Mouse (Mus musculus) kidney, postnatal 4 days (tissue): ENCODE measurements around the gene Trpt1.

ENCODE experiments used
- DNase-seq, 2 experiments: peaks; one replicate each; pipeline ENCODE4 v3.0.0; 2021; ENCODE audit warnings: mixed read lengths in 2 of 2

Trpt1 gene

DNA sequence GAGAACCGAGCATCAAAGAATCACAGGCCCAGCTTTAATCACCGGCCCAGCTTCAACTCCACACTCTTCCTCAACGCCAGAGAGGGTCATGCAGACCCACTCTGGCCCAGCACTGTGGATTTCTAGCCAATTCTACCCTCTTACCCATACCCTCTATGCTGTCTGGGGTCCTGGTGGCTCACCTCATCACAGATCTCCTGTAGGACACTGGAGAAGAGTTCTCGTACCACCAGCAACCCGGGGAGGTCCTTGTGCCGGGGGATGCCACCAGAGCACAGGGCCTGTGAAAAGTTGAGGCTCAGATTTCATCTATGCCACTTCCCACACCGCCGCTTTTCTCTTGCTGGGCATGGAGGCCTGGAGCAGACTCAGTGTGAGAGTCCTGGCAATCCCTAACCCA is 1.4 kb upstream of the Trpt1 start:
- no peak for DNase-seq

DNA sequence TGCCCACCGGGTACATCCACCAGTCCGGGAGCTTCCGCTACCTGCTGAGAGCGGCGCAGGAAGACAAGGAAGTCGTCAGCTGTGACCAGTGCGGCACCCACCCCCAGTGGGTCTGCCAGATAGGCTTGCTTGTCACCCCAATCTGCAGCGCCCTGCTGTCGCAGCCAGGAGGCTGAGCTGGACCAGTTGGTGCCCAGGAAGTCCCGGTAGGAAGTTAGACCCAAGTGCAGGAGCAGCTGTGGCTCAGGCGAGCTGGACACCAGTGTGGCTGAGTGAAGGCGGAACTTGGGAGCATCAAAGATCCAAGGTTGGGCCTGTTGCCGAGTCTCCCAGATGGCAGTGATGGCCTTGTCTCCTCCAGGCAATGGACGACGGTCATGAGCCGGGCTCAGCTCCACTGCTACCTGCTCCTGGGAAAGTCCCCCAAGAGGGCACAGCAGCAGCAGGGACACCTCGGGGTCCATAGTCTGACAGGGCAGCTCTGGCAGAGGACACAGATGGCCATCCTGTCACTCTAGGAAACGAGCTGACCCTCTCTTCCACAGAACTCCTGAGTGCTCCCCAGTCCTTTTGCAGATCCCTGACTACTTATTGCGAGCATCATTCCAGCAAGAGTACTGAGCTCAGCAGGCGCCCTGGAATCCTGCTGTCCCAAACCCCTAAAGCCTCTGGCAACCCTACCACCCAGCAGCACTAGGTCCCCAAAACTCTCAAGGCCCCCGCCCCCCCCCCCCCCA is 508 bp upstream of the Trpt1 start:
- peak in 1 of 2 experiments; percentile 36 for DNase-seq

DNA sequence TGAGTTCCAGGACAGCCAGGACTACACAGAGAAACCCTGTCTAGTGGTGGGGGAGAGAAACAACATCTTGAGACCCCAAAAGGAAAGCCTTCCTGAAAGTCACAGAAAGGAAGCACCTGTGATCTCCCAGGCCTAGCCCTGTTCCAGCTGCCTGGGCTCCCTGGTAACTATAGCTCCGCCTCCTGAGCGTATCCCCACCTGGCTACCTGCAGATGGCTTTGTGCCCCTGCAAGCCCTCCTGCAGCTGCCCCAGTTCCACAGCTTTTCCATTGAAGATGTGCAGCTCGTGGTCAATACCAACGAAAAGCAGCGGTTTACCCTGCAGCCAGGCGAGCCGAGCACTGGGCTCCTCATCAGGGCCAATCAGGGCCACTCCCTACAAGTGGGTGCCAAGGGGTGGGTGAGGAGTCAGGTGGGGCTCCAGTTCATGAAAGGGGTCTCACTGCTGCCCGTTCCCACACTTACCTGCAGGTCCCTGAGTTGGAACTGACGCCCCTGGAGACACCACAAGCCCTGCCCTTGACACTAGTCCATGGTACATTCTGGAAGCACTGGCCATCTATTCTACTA is 1.9 kb downstream of the Trpt1 start:
- DNase-seq = no peak

DNA sequence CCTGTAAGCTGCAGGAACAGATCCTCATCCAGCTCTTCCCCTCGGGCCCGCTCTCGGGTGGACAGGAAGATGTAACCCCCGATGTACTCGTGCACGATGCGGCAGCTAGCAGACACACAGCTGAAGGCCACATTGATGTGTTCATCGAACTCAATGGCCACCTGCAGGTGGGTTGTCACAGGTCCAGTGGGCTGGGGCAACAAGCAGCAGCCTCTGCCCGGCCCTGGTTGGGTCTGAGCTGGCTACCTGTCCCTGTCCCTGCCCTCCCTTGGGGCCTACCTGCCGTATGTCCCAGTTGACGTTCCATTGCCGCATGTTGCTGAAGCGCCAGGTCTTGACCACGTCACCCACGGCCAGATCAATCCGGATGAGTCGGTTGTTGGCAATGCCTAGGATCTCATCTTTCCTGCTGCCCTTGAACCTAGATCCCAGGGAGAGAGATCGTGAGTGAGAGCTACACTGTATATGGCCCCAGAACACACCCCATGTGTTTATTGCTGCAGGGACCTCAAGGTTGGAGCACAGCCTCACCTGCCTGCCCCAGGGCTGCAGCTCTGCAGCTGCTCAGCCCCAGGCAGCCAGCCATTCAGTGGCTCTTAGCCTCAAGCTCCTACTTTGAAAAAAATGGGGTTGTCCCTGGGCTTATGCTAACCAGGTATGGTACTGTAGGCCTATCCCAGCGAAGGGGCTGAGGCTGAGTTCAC is 3.6 kb downstream of the Trpt1 start:
- no peak for DNase-seq

DNA sequence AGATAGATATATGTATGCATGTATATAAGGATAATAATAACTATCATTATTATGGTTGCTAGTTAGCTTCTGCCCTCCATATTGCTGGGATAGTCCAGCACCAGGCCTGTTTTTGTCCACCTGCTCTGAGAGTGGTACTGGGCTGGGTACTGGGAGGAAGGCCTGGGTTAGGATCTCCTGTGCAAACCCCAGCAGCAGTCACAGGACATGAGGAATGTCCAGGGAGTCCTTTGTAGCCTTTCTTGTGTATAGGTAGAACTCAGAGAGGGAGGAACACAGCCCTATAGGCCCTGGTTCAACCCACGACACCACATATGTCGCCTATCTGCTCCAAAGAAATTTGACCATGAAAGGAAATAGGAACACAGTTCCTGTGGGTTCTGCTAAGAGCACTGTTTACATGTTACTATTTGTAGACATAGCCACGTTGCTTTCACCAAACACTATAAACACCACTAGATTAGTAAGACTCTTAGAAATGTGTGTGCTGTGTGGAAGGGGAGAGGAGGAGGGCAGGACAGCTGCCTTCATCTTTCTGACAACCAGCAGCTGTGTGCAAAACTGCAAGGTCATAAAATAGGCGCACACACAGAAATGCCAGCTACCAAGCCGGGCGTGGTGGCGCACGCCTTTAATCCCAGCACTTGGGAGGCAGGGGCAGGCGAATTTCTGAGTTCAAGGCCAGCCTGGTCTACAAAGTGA is 11.1 kb downstream of the Trpt1 start:
- no peak for DNase-seq

DNA sequence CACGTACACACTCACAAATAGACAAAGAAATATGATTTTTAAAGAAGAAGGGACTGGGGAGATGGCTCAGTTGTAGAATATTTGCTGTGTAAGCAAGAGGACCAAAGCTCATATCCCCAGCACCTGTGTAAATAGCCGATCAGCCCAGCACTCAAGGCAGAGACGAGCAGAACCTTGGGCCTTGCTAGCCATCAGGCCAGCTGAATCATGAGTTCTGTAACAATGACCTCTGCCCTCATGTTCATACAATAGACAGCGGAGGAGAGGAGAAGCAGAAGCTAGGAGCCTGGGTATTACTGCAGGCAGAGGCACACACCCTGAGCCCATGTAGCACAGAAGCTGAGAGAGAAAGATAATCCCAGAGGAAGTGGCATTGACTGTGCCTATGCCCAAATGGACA is 16.5 kb downstream of the Trpt1 start:
- no peak for DNase-seq

DNA sequence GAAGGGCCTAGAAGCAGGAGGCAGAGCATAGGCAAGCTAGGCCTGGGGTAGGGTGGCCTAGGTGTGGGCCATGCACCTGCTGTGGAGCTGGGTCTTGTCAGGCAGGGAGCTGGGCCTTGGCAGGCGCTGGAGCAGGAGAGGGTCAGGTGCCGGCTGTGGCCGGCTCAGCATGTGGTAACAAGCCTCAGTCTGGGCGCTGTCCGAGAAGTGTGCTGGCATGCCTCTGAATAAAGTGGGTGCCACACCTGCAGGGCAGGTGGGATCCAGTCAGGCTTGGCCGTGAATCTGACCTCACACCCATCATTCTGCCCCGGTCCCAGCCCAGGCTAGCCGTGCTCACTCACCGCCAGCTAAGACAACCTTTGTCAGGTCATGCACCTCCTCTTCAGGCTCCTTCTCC is 18.1 kb downstream of the Trpt1 start:
- DNase-seq = no peak

DNA sequence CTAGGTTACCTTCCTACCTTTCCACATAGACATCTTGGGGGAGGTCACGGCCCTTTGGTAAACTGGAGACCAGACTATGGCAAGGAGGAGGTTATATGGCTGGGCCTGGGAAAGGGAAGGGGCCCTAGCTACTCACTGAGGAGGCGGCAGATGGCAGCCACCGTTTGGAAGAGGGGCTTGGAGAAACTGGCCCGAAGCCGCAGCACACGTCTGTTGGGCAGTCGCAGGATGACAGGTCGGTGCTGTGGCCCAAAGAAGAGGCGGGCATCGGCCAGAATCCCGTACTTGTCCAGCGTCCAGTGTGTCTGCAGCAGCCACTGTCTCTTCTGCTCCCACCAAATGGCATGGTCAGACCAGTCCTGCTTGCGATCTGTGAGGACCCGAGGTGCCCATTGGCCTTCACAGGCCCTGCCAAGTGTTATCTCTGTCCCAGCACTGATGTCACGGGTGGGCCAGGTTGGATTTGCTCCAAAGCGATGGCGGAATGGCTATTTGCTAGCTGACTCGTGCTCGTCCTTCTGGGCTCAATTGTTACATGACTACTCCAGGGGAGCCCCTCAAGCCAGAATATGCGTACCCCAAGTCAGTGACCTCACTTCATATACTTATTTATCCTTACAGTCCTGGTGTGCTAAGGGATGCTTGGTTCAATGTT is 18.7 kb downstream of the Trpt1 start:
- DNase-seq = no peak

DNA sequence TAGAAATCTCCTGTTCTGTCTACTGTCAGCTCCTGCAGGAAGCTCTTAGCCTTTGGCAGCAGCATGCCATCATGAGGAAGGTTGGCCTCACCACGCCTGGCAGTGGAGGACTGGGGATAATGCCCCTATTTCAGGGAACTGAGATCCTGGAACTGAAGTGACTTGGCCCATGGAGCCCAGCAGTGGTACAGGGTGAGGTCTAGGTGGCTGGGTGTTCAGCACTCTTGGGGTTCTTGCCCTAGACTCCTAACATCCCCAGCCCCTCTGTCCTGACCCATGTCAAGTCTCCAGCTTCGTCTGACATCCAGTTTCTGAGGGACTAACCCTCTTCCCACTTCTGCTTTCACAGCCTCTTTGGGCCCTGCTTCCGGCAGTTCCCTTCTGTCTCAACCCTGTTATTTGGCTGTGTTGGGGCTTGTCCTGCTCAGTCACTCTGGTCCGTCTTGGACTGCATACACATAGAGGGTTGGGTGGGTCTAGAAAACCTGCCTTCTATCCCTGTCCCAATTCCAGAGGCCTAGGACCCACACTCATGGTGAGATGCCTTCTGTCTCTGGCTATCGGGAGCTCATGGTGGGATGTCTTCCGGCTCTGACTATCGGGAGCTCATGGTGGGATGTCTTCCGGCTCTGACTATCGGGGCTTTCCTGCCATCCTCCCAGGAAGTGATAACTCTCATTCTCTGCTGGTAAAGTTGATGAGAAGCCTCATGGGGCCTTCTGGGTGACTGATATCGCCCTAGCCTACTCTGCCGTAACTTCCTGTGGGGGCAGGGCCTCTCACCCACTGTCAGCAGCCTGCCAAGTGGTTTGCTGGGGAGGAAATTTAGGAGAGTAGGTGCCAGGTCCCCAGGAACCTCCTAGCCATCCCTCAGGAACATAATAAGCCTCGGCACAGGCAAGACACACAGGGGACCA is 21.9 kb downstream of the Trpt1 start:
- no peak for DNase-seq

DNA sequence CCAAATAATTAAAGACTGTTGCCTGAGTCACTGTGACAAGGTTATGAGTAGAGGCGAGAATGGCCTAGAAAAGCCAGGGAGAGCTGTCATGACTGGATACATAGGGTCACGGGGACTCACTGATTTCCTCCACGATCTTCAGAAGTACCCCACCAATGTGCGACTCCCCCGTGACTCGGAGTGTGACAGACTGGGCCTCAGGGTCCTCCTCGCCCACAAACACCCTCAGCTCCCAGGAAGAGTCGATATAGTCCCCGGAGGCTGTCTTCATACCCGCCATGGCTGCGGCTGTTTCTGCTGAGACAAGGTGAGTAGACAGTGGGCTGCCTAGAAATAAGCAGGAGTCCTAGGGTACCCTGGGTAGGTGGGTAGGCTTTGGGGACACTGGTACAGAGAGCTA is 22.6 kb downstream of the Trpt1 start:
- DNase-seq = no peak

DNA sequence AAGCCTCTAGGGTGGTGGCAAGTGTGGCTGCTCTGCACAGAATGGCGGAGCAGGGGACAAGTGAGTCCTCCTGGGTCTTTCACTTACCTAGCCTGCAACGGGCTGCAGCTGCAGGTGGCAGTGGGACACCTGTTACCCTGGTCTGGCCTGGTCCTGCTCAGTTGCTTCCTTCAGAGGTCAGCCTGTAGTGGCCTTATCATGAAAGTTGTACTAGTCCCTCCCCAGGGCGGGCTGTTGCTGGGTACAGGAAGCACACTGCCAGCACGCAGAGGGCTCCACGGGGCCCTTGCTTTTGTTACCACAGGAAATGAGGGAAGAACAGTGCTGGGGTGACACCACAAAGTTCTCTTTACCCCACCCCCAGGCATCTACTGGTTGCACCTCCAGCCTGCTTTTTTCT is 23.3 kb downstream of the Trpt1 start, which contains the start of gene Fermt3:
Gene Fermt3 (minus strand): TSS at position 279 of the 400 bp plus-strand sequence.
- peak in 1 of 2 experiments; percentile 45 for DNase-seq

DNA sequence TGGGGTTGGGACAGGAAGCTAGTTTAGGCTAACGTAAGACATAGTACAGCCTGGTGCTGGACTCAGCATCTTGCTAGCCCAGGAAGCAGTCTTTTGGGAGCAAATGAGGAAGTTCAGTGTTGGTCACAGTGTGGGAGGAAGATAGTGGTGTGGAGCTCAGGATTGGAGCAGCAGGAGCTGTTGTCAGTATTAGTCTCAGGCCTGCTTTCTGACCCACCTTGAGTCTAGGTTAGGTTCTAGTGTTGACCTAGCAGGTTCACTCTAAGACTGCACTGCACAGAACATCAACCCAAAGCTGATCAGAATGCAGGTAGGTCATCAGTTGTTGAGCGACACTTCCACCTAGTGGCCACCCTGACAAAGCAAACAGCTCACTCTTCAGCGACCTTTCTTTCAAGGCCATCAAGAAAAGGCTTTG is 24.3 kb downstream of the Trpt1 start:
- DNase-seq = peak; percentile 72 to 76

DNA sequence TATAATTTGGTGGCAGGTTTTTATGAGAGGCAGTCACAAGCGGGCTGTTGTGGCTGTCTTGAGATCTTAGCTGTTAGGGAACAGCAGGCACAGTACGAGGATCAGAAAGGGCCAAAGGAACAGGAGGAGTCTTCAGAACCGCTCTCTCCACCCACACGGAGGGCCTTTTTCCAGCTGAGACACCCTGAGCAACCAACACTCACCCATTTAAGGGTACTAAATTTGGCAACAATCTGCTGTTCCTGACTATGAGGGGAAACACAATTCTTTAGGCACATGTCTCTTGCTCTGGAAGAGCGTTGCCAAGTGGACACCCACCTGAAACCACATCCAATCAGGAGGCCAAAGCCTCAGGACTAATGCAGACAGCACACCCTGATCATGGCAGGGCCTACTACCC is 33.6 kb downstream of the Trpt1 start:
- no peak for DNase-seq

DNA sequence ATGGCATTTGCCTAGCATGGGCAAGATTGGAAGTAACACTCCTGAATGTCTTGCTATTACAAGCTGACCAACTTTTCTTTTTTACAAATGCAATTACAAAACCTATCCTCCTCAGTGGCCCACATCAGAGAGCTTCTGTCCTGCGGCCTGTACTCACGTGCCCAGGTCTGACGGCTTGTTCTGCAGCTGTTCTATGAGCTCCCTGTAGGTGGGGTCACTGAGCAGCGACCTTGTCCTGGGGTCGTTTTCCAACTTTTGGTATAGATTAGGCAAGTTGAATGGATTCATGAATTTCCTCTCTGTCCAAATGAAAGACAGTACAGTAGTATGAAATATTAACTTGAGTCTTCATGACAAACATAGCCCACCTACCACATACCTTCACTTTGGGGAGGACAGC is 38.1 kb downstream of the Trpt1 start:
- no peak for DNase-seq

DNA sequence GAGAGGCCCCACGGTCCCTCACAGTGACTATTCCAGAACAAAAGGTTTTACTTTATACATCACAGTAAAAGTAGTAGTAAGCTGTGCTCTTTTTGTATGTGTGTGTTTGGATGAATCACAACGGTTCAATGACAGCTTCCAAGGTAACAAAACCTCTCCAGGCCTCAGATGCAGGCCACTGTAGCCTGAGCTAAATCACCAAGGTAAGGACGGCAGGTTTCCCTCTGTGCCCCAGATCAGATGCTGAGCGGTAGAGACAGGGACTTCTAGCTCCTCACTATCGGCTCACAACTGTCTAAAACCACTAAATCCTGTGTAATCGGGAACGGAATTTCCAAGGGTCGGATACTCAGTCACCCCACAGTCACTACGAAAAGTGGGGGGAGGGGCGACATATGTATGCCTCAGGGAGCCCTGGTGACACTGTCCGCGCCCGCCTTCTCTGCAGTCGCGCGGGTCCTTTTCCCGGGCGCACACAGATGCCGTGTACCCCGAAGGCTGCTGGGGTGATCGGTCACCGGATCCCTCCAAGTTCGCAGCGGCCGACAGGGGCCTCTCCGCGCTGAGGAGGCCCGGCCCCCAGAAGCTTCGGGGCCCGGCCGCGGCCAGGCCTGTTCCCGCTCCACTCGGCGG is 43.3 kb downstream of the Trpt1 start:
- DNase-seq = peak; percentile 66 to 80

DNA sequence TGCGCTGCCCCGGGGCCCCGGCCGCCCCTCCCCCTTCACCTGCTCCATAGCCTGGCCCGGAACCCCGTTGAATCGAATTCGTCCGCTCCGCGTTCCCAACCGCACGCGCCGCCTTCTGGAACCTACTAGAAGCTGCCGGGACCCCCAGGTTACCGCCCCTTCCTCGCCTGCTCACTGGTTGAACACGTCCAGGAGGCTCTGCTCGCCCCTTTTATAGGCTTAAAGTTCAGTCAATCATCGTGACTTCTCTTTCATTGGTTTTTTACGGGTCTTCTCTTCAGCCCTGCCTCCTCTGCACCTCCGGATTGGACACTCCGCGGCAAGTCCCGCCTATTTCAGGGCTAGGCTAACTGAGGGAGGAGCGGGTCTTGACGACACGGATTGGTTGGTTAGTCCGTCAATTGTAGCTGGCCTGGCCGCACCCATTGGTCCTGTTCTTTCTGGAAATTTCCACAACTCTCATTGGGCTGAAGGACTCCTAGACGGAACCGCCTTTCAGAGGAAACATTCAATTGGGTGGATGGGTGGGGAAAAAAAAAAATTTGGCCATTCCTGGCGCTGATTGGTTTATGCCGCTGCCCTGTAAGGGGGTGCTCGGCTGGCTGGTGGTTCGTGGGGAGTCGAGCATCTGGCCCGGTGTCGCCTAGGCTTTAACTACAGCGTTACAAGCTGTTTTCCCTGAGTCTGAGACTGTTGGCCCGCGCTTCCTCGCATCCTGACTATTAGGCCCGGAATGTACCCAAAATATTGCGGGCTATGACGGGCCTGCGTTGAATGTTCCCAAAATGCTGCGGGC is 44.1 kb downstream of the Trpt1 start, which contains the start of gene Stip1:
Gene Stip1 (minus strand): TSS at position 127 of the 796 bp plus-strand sequence.
- DNase-seq = peak; percentile 99 to 100

DNA sequence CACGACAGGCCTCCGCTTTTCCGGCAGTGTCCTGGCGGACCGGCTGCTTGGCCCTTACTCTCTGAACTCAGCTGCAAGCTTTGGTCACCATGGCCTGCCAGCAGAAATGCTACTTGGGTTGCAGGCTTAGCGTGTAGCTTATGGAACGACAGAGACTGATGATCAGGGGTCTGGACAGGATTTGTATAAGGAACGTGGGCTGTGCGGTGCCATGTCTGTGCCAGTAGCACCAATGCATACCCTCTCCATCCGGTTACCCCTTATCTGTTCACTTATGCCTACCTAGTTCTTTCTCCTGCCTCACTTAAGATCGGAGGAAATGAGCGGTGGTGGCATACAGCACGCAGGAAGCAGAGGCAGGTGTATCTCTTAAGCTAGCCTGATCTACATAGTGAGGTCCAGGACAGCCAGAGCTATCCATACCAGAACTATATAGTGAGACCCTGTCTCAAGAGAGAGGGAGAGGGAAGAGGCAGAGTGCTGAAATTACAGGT is 44.8 kb downstream of the Trpt1 start:
- DNase-seq = no peak

DNA sequence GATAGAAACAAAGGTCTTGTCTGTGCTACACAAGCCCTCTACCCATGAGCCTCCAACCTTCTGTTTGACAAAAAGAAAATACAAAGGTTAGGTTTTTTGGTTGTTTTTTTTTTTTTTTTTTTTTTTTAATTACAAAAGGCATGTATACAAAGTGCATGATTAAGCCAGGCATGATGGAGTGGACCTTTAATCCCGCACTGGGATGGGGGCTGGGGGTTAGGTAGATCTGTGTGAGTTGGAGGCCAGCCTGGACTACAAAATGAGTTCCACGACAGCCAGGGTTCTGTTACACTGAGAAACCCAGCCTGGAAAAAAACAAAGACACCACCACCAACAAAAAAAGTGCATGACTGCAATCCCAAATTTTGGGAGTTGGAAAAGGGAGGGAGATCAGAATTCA is 45.2 kb downstream of the Trpt1 start:
- DNase-seq = no peak

DNA sequence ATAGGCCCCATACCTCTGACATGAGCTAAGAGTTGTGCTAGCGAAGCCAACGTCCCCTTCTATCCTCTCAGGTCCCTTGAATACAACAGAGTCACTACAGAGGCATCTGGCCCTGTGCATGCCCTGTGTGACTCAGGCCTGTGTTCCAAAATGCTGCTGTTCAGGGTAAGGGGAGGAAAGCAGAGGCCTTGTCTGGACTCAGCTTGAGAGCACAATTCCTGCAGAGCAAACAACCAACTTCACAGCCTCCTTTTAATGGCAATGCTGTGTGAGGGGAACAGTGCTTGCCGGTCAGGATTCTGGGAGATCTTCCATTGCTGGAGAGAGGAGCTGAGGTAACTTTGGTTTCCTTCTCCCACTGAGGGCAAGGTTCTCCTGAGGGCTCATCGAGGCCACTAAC is 48.3 kb downstream of the Trpt1 start:
- DNase-seq = no peak

DNA sequence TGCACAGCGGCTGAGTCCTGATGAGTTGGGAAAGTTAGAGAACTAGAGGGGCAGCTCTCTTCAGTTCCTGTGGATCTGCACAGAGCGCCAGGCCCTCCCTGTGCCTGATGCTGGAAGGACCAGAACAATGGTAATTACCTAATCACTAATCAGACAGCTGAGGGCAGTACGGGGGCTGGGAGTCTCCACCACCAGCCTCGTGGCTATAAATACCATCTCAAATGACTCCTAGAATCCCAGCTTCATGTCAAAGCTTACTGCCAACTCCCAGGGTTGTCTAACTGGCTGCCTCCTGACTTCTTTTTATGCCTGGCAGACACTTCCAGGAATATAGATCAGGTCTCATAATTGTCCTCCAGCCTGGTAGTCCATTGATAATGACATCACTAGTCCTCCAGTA is 48.8 kb downstream of the Trpt1 start:
- no peak for DNase-seq
